Mouse (Mus musculus): ENCODE data around the gene Actg1. TPM values are rescaled to one million over a fixed set of nuclear protein-coding genes. Genes with fewer than 3 reads are reported as not detected.

Actg1 gene
- polyA plus RNA-seq, 1 experiment from 2014 or later, result 4,299 TPM

GRCm38 (mm10) chr11:120366443-120367027 is 18.2 kb upstream of the Actg1 start:
- Histone ChIP-seq H3K9ac (ENCODE audit: low read depth, low read length) (no peak overlapping the region), H3K27ac (ENCODE audit: low read length) (peak overlapping the region; percentile 54), H3K4me2 (ENCODE audit: low read length) (peak overlapping the region; percentile 17; the same call in 1 of the 2 replicates), H3K4me1 (ENCODE audit: control insufficient read depth, insufficient read depth, low read length) (peaks cover 12% of the 10 kb centered on the region), H3K36me3 (ENCODE audit: control insufficient read depth, insufficient read depth, low read length) (peaks cover 10% of the 10 kb centered on the region), H3K27me3 (ENCODE audit: control insufficient read depth, insufficient read depth, low read depth, low read length) (no peaks in the 10 kb centered on the region), H3K9me3 (replicated peaks; ENCODE audit: control insufficient read depth, low read length, poor library complexity, severe bottlenecking) (no peaks in the 10 kb centered on the region), H3K4me3 (ENCODE audit: low read depth, low read length) (no peak overlapping the region)
- ATAC-seq, result no peak
- 32% methylated on average over 7 of the region's 7 CpGs for WGBS

GRCm38 (mm10) chr11:120362891-120363290 is 14.5 kb upstream of the Actg1 start:
- Histone ChIP-seq H3K9ac (ENCODE audit: low read depth, low read length) (no peak overlapping the region), H3K4me3 (ENCODE audit: low read depth, low read length) (no peak overlapping the region), H3K4me2 (ENCODE audit: low read length) (no peak overlapping the region), H3K4me1 (ENCODE audit: control insufficient read depth, insufficient read depth, low read length) (peaks cover 31% of the 10 kb centered on the region), H3K27ac (ENCODE audit: low read length) (no peak overlapping the region), H3K27me3 (ENCODE audit: control insufficient read depth, insufficient read depth, low read depth, low read length) (no peaks in the 10 kb centered on the region), H3K9me3 (replicated peaks; ENCODE audit: control insufficient read depth, low read length, poor library complexity, severe bottlenecking) (no peaks in the 10 kb centered on the region), H3K36me3 (ENCODE audit: control insufficient read depth, insufficient read depth, low read length) (no peaks in the 10 kb centered on the region)
- ATAC-seq, result no peak
- 89% methylated on average over 6 of the region's 6 CpGs for WGBS

- Histone ChIP-seq H3K9ac (ENCODE audit: low read depth, low read length) (no peak within 1 kb of the TSS; the same call in 1 of the 2 replicates), H3K27ac (ENCODE audit: low read length) (no peak within 1 kb of the TSS), H3K4me2 (ENCODE audit: low read length) (no peak within 1 kb of the TSS), H3K4me3 (ENCODE audit: low read depth, low read length) (no peak within 1 kb of the TSS), H3K27me3 (ENCODE audit: control insufficient read depth, insufficient read depth, low read depth, low read length) (no peaks in the 10 kb centered on the region), H3K9me3 (replicated peaks; ENCODE audit: control insufficient read depth, low read length, poor library complexity, severe bottlenecking) (no peaks in the 10 kb centered on the region), H3K36me3 (ENCODE audit: control insufficient read depth, insufficient read depth, low read length) (no peaks in the 10 kb centered on the region), H3K4me1 (ENCODE audit: control insufficient read depth, insufficient read depth, low read length) (peaks cover 31% of the 10 kb centered on the region)
- ATAC-seq, result no peak
- 53% methylated on average over 10 of the region's 10 CpGs for WGBS
Measured at GRCm38 (mm10) chr11:120361295-120361694, 13.0 kb upstream of the Actg1 start, which contains the start of gene Fscn2. Gene Fscn2 (plus strand): TSS chr11:120361534.

GRCm38 (mm10) chr11:120360755-120361154 is 12.4 kb upstream of the Actg1 start:
- Histone ChIP-seq H3K4me2 (ENCODE audit: low read length) (no peak overlapping the region), H3K27me3 (ENCODE audit: control insufficient read depth, insufficient read depth, low read depth, low read length) (no peaks in the 10 kb centered on the region), H3K9me3 (replicated peaks; ENCODE audit: control insufficient read depth, low read length, poor library complexity, severe bottlenecking) (no peaks in the 10 kb centered on the region), H3K4me3 (ENCODE audit: low read depth, low read length) (no peak overlapping the region), H3K27ac (ENCODE audit: low read length) (no peak overlapping the region), H3K4me1 (ENCODE audit: control insufficient read depth, insufficient read depth, low read length) (peaks cover 26% of the 10 kb centered on the region), H3K36me3 (ENCODE audit: control insufficient read depth, insufficient read depth, low read length) (no peaks in the 10 kb centered on the region), H3K9ac (ENCODE audit: low read depth, low read length) (no peak overlapping the region; the same call in 1 of the 2 replicates)
- no peak for ATAC-seq
- 76% methylated on average over 5 of the region's 5 CpGs for whole genome bisulfite sequencing

GRCm38 (mm10) chr11:120360062-120360461 is 11.7 kb upstream of the Actg1 start:
- no peak overlapping the region for H3K4me2 ChIP-seq (ENCODE audit: low read length)
- H3K27me3 ChIP-seq (ENCODE audit: control insufficient read depth, insufficient read depth, low read depth, low read length), result no peaks in the 10 kb centered on the region
- H3K4me1 ChIP-seq (ENCODE audit: control insufficient read depth, insufficient read depth, low read length), result peaks cover 24% of the 10 kb centered on the region
- H3K9ac ChIP-seq (ENCODE audit: low read depth, low read length), result no peak overlapping the region
- H3K4me3 ChIP-seq (ENCODE audit: low read depth, low read length), result no peak overlapping the region
- H3K36me3 ChIP-seq (ENCODE audit: control insufficient read depth, insufficient read depth, low read length), result no peaks in the 10 kb centered on the region
- ATAC-seq, result no peak
- H3K9me3 ChIP-seq (replicated peaks; ENCODE audit: control insufficient read depth, low read length, poor library complexity, severe bottlenecking), result no peaks in the 10 kb centered on the region
- 61% methylated on average over 8 of the region's 8 CpGs for WGBS
- no peak overlapping the region for H3K27ac ChIP-seq (ENCODE audit: low read length)

- 58% methylated on average over 6 of the region's 6 CpGs for WGBS
- Histone ChIP-seq H3K36me3 (ENCODE audit: control insufficient read depth, insufficient read depth, low read length) (no peaks in the 10 kb centered on the region), H3K27ac (ENCODE audit: low read length) (no peak overlapping the region), H3K9me3 (replicated peaks; ENCODE audit: control insufficient read depth, low read length, poor library complexity, severe bottlenecking) (no peaks in the 10 kb centered on the region), H3K4me1 (ENCODE audit: control insufficient read depth, insufficient read depth, low read length) (peaks cover 24% of the 10 kb centered on the region), H3K4me3 (ENCODE audit: low read depth, low read length) (no peak overlapping the region), H3K4me2 (ENCODE audit: low read length) (no peak overlapping the region), H3K9ac (ENCODE audit: low read depth, low read length) (no peak overlapping the region), H3K27me3 (ENCODE audit: control insufficient read depth, insufficient read depth, low read depth, low read length) (no peaks in the 10 kb centered on the region)
- ATAC-seq, result no peak
Measured at GRCm38 (mm10) chr11:120359391-120359790, 11.0 kb upstream of the Actg1 start.

GRCm38 (mm10) chr11:120357791-120358401 is 9.6 kb upstream of the Actg1 start:
- 8% methylated on average over 10 of the region's 10 CpGs for WGBS
- H3K4me3 ChIP-seq (ENCODE audit: low read depth, low read length), result no peak overlapping the region
- peak overlapping the region; percentile 18; the same call in 1 of the 2 replicates for H3K4me2 ChIP-seq (ENCODE audit: low read length)
- no peaks in the 10 kb centered on the region for H3K27me3 ChIP-seq (ENCODE audit: control insufficient read depth, insufficient read depth, low read depth, low read length)
- ATAC-seq, result peak; percentile 85
- H3K4me1 ChIP-seq (ENCODE audit: control insufficient read depth, insufficient read depth, low read length), result peaks cover 30% of the 10 kb centered on the region
- peak overlapping the region; percentile 18; the same call in 1 of the 2 replicates for H3K9ac ChIP-seq (ENCODE audit: low read depth, low read length)
- H3K36me3 ChIP-seq (ENCODE audit: control insufficient read depth, insufficient read depth, low read length), result no peaks in the 10 kb centered on the region
- peak overlapping the region; percentile 84 for H3K27ac ChIP-seq (ENCODE audit: low read length)
- no peaks in the 10 kb centered on the region for H3K9me3 ChIP-seq (replicated peaks; ENCODE audit: control insufficient read depth, low read length, poor library complexity, severe bottlenecking)

- no peak for ATAC-seq
- 92% methylated on average over 4 of the region's 4 CpGs for WGBS
Measured at GRCm38 (mm10) chr11:120356900-120357299, 8.6 kb upstream of the Actg1 start.

GRCm38 (mm10) chr11:120356319-120356840 is 8.0 kb upstream of the Actg1 start:
- H3K36me3 ChIP-seq (ENCODE audit: control insufficient read depth, insufficient read depth, low read length), result no peaks in the 10 kb centered on the region
- no peak overlapping the region for H3K9ac ChIP-seq (ENCODE audit: low read depth, low read length)
- H3K4me2 ChIP-seq (ENCODE audit: low read length), result no peak overlapping the region
- ATAC-seq, result no peak
- H3K4me1 ChIP-seq (ENCODE audit: control insufficient read depth, insufficient read depth, low read length), result peaks cover 35% of the 10 kb centered on the region
- no peaks in the 10 kb centered on the region for H3K27me3 ChIP-seq (ENCODE audit: control insufficient read depth, insufficient read depth, low read depth, low read length)
- no peaks in the 10 kb centered on the region for H3K9me3 ChIP-seq (replicated peaks; ENCODE audit: control insufficient read depth, low read length, poor library complexity, severe bottlenecking)
- H3K27ac ChIP-seq (ENCODE audit: low read length), result no peak overlapping the region
- H3K4me3 ChIP-seq (ENCODE audit: low read depth, low read length), result no peak overlapping the region
- 85% methylated on average over 15 of the region's 15 CpGs for WGBS

More at GRCm38 (mm10) chr11:120356900-120357299, 8.6 kb upstream of the Actg1 start:
- Histone ChIP-seq H3K27me3 (ENCODE audit: control insufficient read depth, insufficient read depth, low read depth, low read length) (no peaks in the 10 kb centered on the region), H3K4me3 (ENCODE audit: low read depth, low read length) (no peak overlapping the region), H3K36me3 (ENCODE audit: control insufficient read depth, insufficient read depth, low read length) (no peaks in the 10 kb centered on the region), H3K9ac (ENCODE audit: low read depth, low read length) (no peak overlapping the region), H3K9me3 (replicated peaks; ENCODE audit: control insufficient read depth, low read length, poor library complexity, severe bottlenecking) (no peaks in the 10 kb centered on the region), H3K27ac (ENCODE audit: low read length) (no peak overlapping the region), H3K4me1 (ENCODE audit: control insufficient read depth, insufficient read depth, low read length) (peaks cover 34% of the 10 kb centered on the region), H3K4me2 (ENCODE audit: low read length) (no peak overlapping the region)
